Mouse (Mus musculus) ES-E14 (cell line): ENCODE results near the gene Slc7a9.

Experiments
- MAFK ChIP-seq: IDR thresholded peaks from 2 replicates; pipeline ENCODE4 v1.6.1; 2014; ENCODE audit warnings: mild to moderate bottlenecking, low read depth, low read length, inconsistent platforms; ENCODE audit not compliant: insufficient read depth
- ZNF384 ChIP-seq: IDR thresholded peaks from 2 replicates; pipeline ENCODE4 v1.6.1; 2012; ENCODE audit warnings: low read depth, low read length, inconsistent platforms

DNA sequence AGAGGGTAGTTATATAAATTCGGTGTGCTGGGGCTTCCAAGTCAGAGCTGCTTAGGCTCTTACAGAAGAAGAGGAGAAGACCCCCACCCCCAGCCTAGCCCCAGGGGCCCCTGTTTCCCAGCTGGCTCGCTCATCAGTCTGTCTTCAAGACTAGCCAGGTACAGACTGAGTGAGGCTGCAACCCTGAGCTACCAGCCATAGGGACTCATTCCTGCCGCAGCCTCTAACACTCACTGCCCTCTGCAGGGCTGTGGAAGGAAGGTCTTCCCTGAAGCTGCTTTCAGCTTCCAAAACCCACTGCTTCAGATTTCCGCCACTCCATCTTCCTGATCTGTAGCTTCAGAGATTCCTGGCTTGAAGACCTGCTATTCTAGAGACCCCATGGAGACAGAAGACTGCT, 53.4 kb downstream of the Slc7a9 start:
- TF ChIP-seq ZNF384 (no peak), MAFK (no peak)
